Mouse (Mus musculus): ENCODE results near the gene Cd7. TPM values are rescaled to one million over a fixed set of nuclear protein-coding genes. Genes with fewer than 3 reads are reported as not detected.

The Cd7 gene
- total RNA-seq, 2 experiments from 2014 or later: 2.2 to 3.0 TPM

GRCm38 (mm10) chr11:121010044-121010755 lies 29.0 kb downstream of the Cd7 start:
- no peak for TF ChIP-seq CTCF (IDR thresholded peaks at IDR 0.05)
- no peak overlapping the region for H3K4me3 ChIP-seq
- no peak overlapping the region for H3K27ac ChIP-seq
- DNase-seq (ENCODE audit: extremely low spot score in 1 of 2, low spot score in 2 of 2): no peak
- intact Hi-C loops (cut with DNase I): no loop called here

- DNase-seq (ENCODE audit: extremely low spot score in 1 of 2, low spot score in 2 of 2): no peak
- Histone ChIP-seq H3K4me3 (no peak overlapping the region), H3K27ac (no peak overlapping the region)
- TF ChIP-seq CTCF (IDR thresholded peaks at IDR 0.05): no peak
- intact Hi-C loops (cut with DNase I): no loop called here
Observed at GRCm38 (mm10) chr11:121006184-121006583, 33.0 kb downstream of the Cd7 start.

- intact Hi-C loops (cut with DNase I): no loop called here
- no peak overlapping the region for H3K27ac ChIP-seq
- no peak for TF ChIP-seq CTCF (IDR thresholded peaks at IDR 0.05)
- DNase-seq (ENCODE audit: extremely low spot score in 1 of 2, low spot score in 2 of 2): no peak
- no peak overlapping the region for H3K4me3 ChIP-seq
Observed at GRCm38 (mm10) chr11:121004281-121004680, 34.9 kb downstream of the Cd7 start.

- DNase-seq (ENCODE audit: extremely low spot score in 1 of 2, low spot score in 2 of 2): no peak
Observed at GRCm38 (mm10) chr11:121001966-121002365, 37.3 kb downstream of the Cd7 start.

GRCm38 (mm10) chr11:120994741-120995140 lies 44.5 kb downstream of the Cd7 start:
- DNase-seq (ENCODE audit: extremely low spot score in 1 of 2, low spot score in 2 of 2): no peak
- H3K27ac ChIP-seq: no peak overlapping the region
- no peak overlapping the region for H3K4me3 ChIP-seq
- intact Hi-C loops (cut with DNase I): no loop called here
- TF ChIP-seq CTCF (IDR thresholded peaks at IDR 0.05): no peak

More at GRCm38 (mm10) chr11:121001966-121002365, 37.3 kb downstream of the Cd7 start:
- H3K27ac ChIP-seq: no peak overlapping the region
- H3K4me3 ChIP-seq: no peak overlapping the region
- TF ChIP-seq CTCF (IDR thresholded peaks at IDR 0.05): no peak
- intact Hi-C loops (cut with DNase I): no loop called here

- DNase-seq (ENCODE audit: extremely low spot score in 1 of 2, low spot score in 2 of 2): no peak
- no peak overlapping the region for H3K4me3 ChIP-seq
- no peak for TF ChIP-seq CTCF (IDR thresholded peaks at IDR 0.05)
- H3K27ac ChIP-seq: no peak overlapping the region
- intact Hi-C loops (cut with DNase I): no loop called here
Observed at GRCm38 (mm10) chr11:120993586-120993985, 45.6 kb downstream of the Cd7 start.

GRCm38 (mm10) chr11:120993080-120993479 lies 46.1 kb downstream of the Cd7 start:
- no peak overlapping the region for H3K4me3 ChIP-seq
- intact Hi-C loops (cut with DNase I): no loop called here
- no peak overlapping the region for H3K27ac ChIP-seq
- no peak for TF ChIP-seq CTCF (IDR thresholded peaks at IDR 0.05)
- DNase-seq (ENCODE audit: extremely low spot score in 1 of 2, low spot score in 2 of 2): no peak

- Histone ChIP-seq H3K4me3 (peak overlapping the region; percentile 96), H3K27ac (peak overlapping the region; percentile 95)
- intact Hi-C loops (cut with DNase I): loop anchor here (1.0 kb wide), 1 partner anchor 41 kb away; no protein-coding TSS in a partner anchor
- no peak for TF ChIP-seq CTCF (IDR thresholded peaks at IDR 0.05)
- no peak for DNase-seq (ENCODE audit: extremely low spot score in 1 of 2, low spot score in 2 of 2)
Observed at GRCm38 (mm10) chr11:120991791-120992190, 47.4 kb downstream of the Cd7 start.

- no peak; the same call in 1 of the 2 replicates for TF ChIP-seq CTCF (IDR thresholded peaks at IDR 0.05)
- Histone ChIP-seq H3K4me3 (peak within 1 kb of the TSS; percentile 96), H3K27ac (peak within 1 kb of the TSS; percentile 95)
- DNase-seq (ENCODE audit: extremely low spot score in 1 of 2, low spot score in 2 of 2): peak; percentile 98 to 100
- intact Hi-C loops (cut with DNase I): loop anchor here (1.0 kb wide), 1 partner anchor 41 kb away; no protein-coding TSS in a partner anchor
Observed at GRCm38 (mm10) chr11:120990951-120991526, 48.2 kb downstream of the Cd7 start, which contains the start of gene Csnk1d. Csnk1d (minus strand) TSS chr11:120991330.

GRCm38 (mm10) chr11:120990126-120990781 lies 49.0 kb downstream of the Cd7 start:
- no peak for TF ChIP-seq CTCF (IDR thresholded peaks at IDR 0.05)
- peak overlapping the region; percentile 96 for H3K4me3 ChIP-seq
- peak; percentile 31 to 33 for DNase-seq (ENCODE audit: extremely low spot score in 1 of 2, low spot score in 2 of 2)
- peak overlapping the region; percentile 95 for H3K27ac ChIP-seq
- intact Hi-C loops (cut with DNase I): no loop called here

GRCm38 (mm10) chr11:120989523-120989922 lies 49.7 kb downstream of the Cd7 start:
- DNase-seq (ENCODE audit: extremely low spot score in 1 of 2, low spot score in 2 of 2): no peak
- Histone ChIP-seq H3K4me3 (peak overlapping the region; percentile 96), H3K27ac (no peak overlapping the region)
- intact Hi-C loops (cut with DNase I): no loop called here
- no peak; the same call in 1 of the 2 replicates for TF ChIP-seq CTCF (IDR thresholded peaks at IDR 0.05)

- no peak for DNase-seq (ENCODE audit: extremely low spot score in 1 of 2, low spot score in 2 of 2)
- TF ChIP-seq CTCF (IDR thresholded peaks at IDR 0.05): no peak
- Histone ChIP-seq H3K27ac (no peak overlapping the region), H3K4me3 (no peak overlapping the region; the same call in 1 of the 2 replicates)
- intact Hi-C loops (cut with DNase I): no loop called here
Observed at GRCm38 (mm10) chr11:120988410-120988809, 50.8 kb downstream of the Cd7 start.
